Mouse (Mus musculus) A20 (cell line): ENCODE measurements at regions not wholly inside any gene's neighbourhood (a gene's known extent, or its start where the extent isn't known, plus 50 kb on each side); places are given as distances from the start of the nearest gene placed in this dataset.

Experiments
- DNase-seq: peaks from one replicate; pipeline ENCODE4 v3.0.0-alpha.2; 2011; ENCODE audit warnings: low read depth, low spot score

GRCm38 (mm10) chr7:82921722-82922121, 54.6 kb downstream of the Mex3b start:
- DNase-seq = no peak

DNA sequence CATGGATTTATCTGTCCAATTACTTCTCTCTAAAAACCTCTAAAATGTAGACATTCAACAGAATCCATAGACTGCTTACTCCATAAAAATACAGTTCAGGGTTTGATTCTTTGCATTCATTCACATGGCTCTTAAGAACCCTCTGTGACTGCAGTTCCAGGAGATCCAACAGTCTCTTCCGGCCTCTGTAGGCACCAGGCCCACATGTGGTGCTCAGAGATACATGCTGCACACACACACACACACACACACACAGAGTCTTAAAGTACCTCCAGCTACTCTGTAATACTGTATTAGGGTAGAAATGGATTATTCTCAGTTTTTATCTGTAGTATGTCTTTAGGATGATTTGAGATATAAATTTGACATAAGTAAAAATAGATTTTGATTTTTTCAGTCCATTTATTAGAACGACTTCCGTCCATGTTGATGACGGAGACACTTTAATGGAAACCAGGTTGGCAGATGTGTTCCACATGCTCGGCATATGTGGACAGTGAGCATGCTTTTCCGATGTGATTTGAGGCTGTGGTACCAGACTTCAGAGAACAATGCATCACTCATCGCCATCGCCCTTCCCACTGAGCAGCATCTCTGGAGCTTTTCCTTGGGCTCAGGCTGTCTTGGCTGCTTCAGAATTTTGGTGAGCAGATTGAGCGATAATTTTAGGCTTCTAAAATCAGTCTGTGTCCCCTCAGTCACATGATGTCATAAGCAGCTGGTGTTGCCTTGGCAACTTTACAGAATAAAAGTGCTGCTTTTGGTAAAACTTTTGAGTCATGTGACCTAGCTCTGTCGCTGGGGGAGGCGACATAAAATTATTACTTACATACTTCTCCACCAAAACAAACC, 56.3 kb downstream of the Mex3b start:
- no peak for DNase-seq

- no peak for DNase-seq
Observed at GRCm38 (mm10) chr7:82924092-82924491, 57.0 kb downstream of the Mex3b start.

DNA sequence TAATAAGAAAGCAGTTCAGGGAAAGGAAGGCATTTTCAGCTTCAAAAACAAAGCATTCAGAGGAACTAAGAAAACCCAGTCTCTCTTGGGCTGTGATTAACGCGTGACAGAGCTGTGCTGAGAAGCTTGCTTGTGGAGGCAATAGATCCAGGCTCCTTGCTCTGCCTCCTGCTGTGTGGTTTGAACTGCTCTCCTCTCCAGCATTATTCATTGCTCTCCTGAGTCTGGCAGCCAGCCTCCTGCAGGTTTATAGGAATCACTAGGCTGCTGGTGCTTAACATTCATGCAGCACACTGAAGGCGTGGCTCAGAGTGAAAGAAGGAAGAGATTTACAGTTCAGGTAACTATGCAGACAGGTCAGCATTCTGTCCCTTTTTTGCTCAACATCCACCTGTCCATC, 71.2 kb downstream of the Mex3b start:
- DNase-seq = no peak

DNA sequence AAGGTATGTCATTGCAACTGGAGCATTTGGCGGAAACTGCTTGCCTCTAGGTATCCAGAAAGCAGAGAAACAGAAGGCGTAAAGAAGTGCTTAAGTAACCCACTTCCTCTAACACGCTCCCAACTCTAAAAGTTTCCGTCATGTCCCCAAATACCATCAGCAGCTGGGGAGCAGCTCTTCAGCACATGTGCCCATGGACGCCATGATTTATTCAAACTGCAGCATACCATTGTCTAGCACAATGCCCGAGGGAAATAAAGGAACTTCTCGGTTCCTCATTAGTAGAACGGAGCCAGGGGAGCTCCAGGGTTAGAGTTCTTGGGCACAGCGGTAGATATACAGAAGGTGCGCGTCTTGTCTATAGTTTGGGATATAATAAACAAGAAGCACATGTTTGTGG, 72.4 kb downstream of the Mex3b start:
- no peak for DNase-seq

DNA sequence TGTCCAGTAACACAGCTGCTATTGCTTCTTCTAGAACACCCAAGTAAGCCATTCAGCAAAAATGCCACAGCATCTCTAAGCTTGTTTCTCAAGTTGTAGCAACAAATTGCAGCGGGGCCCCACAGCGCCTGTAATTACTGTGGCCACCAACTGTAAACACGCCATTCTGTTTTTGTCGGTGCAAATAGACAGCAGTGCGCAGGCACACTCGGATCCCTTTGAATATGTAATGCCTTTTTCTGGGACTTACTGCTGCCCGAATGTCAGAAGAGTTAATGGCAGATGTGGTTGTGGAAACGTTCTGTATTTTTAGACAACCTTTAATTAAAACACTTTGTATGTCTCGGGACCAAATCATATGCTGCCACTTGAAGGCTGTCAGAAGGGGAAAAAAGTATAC, 76.2 kb downstream of the Mex3b start:
- no peak for DNase-seq

DNA sequence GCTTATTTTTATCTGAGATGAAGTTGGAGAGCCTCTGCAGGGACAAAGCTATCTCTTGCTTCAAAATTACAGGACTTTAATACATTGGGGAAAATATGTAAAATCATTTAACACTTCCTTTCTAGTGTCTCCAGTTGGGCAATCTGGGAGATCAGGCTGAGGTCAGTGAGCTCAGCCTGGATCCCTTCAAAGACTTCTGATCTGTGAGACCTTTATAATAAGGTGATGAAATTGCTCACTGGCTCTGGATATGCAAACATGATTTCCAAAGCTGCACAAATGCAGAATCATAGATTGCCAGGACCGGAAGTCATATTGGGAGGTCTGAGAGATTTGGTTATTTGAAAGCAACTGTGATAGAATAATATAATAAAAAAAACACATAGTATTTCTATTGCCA, 76.7 kb downstream of the Mex3b start:
- no peak for DNase-seq

- DNase-seq = no peak
Observed at GRCm38 (mm10) chr7:82949372-82949771, 82.2 kb downstream of the Mex3b start.

- peak; percentile 83 for DNase-seq
Observed at GRCm38 (mm10) chr7:82957208-82957977, 90.3 kb downstream of the Mex3b start.

DNA sequence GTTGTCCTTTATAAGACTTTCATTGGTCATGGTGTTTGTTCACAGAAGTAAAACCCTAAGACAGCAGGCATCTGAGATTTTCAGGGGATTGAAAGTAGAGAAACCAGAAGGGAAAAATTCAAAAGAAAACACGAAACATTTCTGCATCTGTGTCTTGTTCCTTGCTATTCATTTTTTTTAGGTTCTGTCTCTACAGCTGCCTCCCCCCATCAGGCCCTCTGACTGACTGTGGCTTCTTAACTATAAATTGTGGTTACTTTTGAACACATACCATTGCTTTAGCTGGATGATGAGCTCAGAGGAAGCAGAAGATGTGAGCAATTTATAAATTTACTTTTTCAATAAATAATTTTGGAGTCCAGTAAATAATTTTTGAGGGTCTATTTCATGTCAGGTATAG, 103.5 kb downstream of the Mex3b start:
- DNase-seq = no peak

DNA sequence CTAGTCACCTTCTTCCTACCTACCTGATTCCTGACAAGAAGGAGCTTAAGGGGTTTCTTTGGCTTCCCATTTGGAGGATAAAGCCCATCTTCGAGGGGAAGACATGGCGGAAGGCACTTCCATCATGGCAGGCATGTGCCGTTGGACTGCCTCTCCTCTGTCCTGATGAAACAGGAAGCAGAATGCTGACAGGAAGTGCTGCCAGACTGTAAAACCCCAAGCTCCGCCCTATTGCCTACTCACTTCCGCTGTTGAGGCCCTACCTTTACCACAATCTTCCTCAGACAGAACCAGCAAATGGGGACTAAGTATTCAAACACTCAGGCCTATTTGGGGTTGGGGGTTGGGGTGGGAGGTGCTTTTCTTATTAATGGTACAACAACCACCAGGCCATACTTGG, 104.1 kb downstream of the Mex3b start:
- DNase-seq = no peak

DNA sequence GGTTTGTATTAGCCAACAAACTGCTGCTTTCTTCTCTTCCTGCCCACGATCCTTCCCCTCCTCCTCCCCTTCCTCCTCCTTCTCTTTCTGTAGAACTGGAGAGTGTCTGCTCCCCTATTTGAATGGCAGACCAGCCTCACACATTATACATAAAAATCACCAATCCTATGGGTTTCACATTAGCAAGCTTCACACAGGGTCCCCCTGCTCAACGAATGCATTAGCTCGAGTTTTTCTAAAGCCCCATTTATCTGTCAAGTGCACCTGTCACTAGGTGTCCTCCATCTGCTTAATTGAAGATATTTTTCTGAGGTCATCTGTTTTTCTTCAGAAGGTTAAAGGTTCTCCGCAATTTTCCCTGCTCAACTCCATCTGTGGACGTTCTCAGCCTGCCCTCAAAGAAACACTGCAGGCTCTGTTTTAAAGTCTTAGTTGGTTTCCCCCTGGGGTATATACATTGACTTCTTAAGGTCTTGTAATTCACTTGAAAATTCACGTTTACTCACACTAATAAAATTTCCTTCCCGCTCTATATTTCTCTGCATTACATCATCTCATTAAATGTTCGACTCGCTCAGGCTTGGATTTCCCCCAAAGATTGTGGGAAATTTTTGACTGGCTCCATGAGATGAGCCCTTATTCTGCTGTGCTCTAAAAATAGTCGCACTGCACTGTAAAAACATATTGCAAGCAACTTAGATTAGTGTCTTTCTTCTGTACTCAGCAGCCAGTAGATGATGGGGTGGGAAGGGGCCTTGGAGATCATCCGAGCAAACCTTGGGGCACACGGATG, 105.3 kb downstream of the Mex3b start:
- no peak for DNase-seq

- DNase-seq = no peak
Observed at GRCm38 (mm10) chr7:82990708-82991107, 123.6 kb downstream of the Mex3b start.

DNA sequence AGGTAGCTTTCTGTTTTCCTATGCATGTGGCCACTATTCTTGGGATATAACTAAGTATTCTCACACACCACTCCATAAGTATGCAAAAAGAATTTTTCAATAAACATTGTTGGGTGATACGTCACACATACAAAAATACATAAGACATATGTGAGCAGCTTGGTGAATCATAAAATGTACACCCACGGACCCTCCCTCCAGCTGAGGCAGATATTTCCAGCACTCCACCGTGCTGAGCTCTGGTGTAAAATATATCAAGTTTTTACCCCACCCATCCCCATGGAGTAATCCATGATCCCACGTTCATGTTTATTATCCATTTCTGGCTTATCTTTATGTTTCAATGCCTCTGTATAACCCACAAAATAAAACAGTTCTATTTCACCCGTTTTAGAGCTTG, 126.0 kb downstream of the Mex3b start:
- no peak for DNase-seq

GRCm38 (mm10) chr7:82998848-82999247, 131.7 kb downstream of the Mex3b start:
- no peak for DNase-seq

GRCm38 (mm10) chr7:83007540-83007939, 140.4 kb downstream of the Mex3b start:
- no peak for DNase-seq

DNA sequence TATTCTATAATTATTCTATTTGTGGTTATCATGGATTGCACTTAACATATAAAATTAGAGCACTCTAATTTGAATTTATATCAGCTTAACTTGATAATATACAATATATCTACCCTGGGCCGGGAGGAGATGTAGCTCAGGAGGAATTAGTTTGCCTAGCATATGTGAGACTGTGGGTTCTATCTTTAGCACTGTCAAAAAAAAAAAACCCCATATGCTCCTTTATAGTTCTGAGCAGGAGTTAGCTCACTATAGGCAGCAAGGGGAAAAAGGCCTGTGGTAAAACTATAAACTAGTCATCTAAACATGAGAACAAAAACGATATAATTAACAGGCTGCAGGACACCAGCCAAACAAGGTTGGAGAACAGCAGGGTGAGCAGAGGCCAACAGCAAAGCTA, 145.0 kb downstream of the Mex3b start:
- DNase-seq = no peak

- no peak for DNase-seq
Observed at GRCm38 (mm10) chr7:83014725-83015690, 147.9 kb downstream of the Mex3b start.

DNA sequence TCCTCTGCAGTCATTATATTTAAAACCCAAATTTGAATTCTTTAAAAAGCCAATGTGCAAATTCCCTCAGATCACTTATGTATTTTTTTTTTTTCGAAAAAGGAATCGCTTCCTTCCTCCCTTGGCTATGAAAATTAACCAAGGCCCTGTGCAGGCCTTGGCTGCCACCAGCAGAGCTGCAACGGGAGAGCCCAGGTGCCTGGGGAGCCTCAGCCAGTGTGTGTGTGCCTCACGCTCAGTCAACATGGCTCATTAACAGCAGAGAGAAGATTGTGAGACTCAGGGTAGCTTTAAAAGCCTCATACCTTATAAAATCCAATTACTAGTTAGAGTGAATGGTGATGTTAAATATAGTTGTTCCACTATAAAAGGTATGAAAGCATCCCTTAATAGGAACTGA, 148.6 kb downstream of the Mex3b start:
- no peak for DNase-seq

DNA sequence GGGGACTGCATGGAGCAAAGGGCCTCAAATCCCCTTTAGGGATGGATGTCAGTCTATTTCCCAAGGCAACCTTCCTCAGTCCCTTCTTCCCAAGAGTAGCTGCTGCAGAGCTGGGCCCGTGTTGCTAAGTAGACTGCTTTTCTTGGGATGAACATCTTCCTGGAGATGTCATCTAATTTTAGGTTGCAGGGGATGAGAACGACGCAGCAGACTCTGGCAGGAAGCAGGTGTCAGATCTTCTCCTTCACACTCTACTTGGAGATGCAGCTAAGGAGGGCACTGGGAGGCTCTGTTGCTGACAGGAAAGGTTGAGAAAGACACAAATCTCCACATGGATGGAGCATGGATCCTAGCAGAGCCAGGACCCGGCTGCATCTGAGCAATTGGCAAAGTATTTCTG, 149.4 kb downstream of the Mex3b start:
- DNase-seq = no peak

GRCm38 (mm10) chr7:83020584-83020983, 153.5 kb downstream of the Mex3b start:
- no peak for DNase-seq
